Mouse (Mus musculus) skeletal muscle tissue, adult 2 months (tissue): Measurements from ENCODE around the gene Dtx4.

Experiments
- DNase-seq: peaks from one replicate; pipeline ENCODE4 v3.0.0-alpha.2; 2012; ENCODE audit warnings: low read depth, low spot score

The Dtx4 gene

GRCm38 (mm10) chr19:12418312-12418711 lies 82.9 kb downstream of the Dtx4 start:
- DNase-seq: no peak

GRCm38 (mm10) chr19:12417361-12417760 lies 83.9 kb downstream of the Dtx4 start, which contains the start of gene Olfr1441:
Gene Olfr1441 (plus strand): TSS chr19:12417433.
- DNase-seq: no peak
